Mouse (Mus musculus) intestine, embryonic 14.5 days (tissue): ENCODE measurements around the gene Duoxa1. TPM values are rescaled to one million over a fixed set of nuclear protein-coding genes. Genes with fewer than 3 reads are reported as not detected.
"Not testable (repeated sequence)": the region's sequence is repeated elsewhere in the genome, so short reads cannot be mapped to it uniquely, and the experiment has no call there.

Experiments used
- ATAC-seq: fragments of 200-750 bp; cut with Nextera tagmentation; replicated peaks from 2 replicates; pipeline ENCODE4 v1.8.0; 2017; ENCODE audit warnings: low read depth, moderate number of reproducible peaks, moderate TSS enrichment, moderate library complexity; ENCODE audit not compliant: low FRiP score, low TSS enrichment
- DNase-seq: peaks from one replicate; pipeline ENCODE4 v3.0.0-alpha.2; 2018; ENCODE audit warnings: low spot score
- H3K27ac ChIP-seq: fragments of 300-500 bp; sonication (generic); 2 replicates; pipeline ENCODE4 v1.5.1; 2014; ENCODE audit warnings: low read depth, mild to moderate bottlenecking, control low read depth
- H3K27me3 ChIP-seq: fragments of 300-500 bp; sonication (generic); replicated peaks from 2 replicates; pipeline ENCODE4 v1.6.1; 2014; ENCODE audit warnings: low read length, control low read depth; ENCODE audit not compliant: control insufficient read depth, insufficient read depth
- H3K36me3 ChIP-seq: fragments of 300-500 bp; sonication (generic); 2 replicates; pipeline ENCODE4 v1.6.1; 2014; ENCODE audit warnings: low read length, control low read depth; ENCODE audit not compliant: control insufficient read depth, insufficient read depth
- H3K4me1 ChIP-seq: fragments of 300-500 bp; sonication (generic); replicated peaks from 2 replicates; pipeline ENCODE4 v1.6.1; 2014; ENCODE audit warnings: low read length, control low read depth, mixed read lengths; ENCODE audit not compliant: control insufficient read depth, insufficient read depth
- H3K4me2 ChIP-seq: fragments of 300-500 bp; sonication (generic); 2 replicates; pipeline ENCODE4 v1.6.1; 2014; ENCODE audit warnings: low read length
- H3K4me3 ChIP-seq: fragments of 300-500 bp; sonication (generic); 2 replicates; pipeline ENCODE4 v1.5.1; 2014; ENCODE audit warnings: low read depth, low read length, control low read depth, mixed read lengths
- H3K9ac ChIP-seq: fragments of 300-500 bp; sonication (generic); 2 replicates; pipeline ENCODE4 v1.6.1; 2014; ENCODE audit warnings: mild to moderate bottlenecking, low read length
- H3K9me3 ChIP-seq: fragments of 300-500 bp; sonication (generic); 2 replicates; pipeline ENCODE4 v1.6.1; 2016; ENCODE audit warnings: low read length, control low read depth; ENCODE audit not compliant: control insufficient read depth
- WGBS: fragments of 180-500 bp; shearing (Covaris S2); extraction: QIAGEN DNeasy Blood & Tissue Kit; methylation state at CpG from one replicate; pipeline ENCODE4 v1.1.7; 2014; 5-methylcytosine and 5-hydroxymethylcytosine counted together
- polyA plus RNA-seq: library from polyadenylated mRNA; unstranded; fragments of >200 nt; fragmentation: Nextera tagmentation; extraction: Ambion mirVana; gene quantifications from 2 replicates; pipeline ENCODE4 v1.2.1, GENCODE M21; 2014

Gene Duoxa1
- polyA plus RNA-seq, 1 experiment from 2014 or later, result not detected

DNA sequence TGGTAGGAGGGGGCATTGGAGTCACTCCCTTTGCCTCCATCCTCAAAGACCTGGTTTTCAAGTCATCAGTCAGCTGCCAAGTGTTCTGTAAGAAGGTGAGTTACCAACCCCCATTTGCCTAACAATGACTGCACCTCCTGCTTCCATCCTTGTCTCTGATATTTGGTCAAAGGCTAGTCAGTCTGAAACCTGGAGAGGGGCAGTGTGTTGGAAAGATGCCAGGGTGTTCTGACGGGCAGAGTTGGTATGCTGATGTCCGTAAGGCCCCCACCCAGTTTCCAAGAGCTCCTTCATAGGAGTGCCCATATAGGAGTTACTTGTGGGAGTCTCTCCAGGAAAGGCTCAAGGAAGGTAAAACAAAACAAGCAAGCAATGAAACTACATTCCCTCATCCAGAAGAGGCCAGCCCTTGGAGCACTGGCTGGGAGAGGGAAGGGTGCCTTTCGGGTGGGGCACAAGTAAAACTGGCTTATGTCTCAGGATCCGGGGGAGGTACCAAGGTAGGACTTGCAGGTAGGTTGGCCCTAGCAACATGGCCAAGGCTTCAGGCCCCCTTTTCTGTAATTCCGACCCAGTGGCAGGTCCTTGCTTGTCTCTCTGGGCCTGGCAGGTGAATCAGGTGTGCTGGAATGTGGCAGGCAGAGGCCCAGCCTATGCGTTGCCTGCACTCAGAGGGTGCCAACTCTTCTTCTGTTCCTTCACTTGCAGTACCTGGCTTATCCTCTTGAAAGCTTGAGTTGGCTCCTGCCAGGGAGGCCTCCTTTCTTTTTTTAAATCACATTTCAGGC lies 31.8 kb upstream of the Duoxa1 start:
- Histone ChIP-seq H3K36me3 (no peaks in the 10 kb centered on the region), H3K27ac (no peak overlapping the region), H3K27me3 (no peaks in the 10 kb centered on the region), H3K4me1 (peaks cover 14% of the 10 kb centered on the region), H3K9ac (no peak overlapping the region), H3K4me2 (no peak overlapping the region), H3K9me3 (no peaks in the 10 kb centered on the region), H3K4me3 (no peak overlapping the region)
- WGBS, result 76% methylated on average over 6 of the region's 6 CpGs
- ATAC-seq (no peak), DNase-seq (no peak)

DNA sequence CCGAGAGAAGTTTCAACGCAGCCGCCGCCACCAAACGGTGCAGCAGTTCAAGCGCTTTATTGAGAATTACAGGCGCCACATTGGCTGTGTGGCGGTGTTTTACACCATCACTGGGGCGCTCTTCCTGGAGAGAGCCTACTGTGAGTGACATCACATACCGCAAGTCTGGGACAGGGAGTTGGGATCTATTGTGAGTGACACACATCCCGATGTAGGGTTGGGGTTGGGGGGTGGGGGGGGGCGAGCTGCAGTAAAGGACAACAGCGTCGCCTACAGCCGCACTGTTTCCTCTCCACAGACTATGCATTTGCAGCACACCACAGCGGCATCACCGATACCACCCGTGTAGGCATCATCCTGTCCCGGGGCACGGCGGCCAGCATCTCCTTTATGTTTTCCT lies 23.8 kb upstream of the Duoxa1 start:
- H3K27ac ChIP-seq, result no peak overlapping the region
- H3K27me3 ChIP-seq, result no peaks in the 10 kb centered on the region
- H3K4me2 ChIP-seq, result no peak overlapping the region
- H3K36me3 ChIP-seq, result no peaks in the 10 kb centered on the region
- no peaks in the 10 kb centered on the region for H3K9me3 ChIP-seq
- no peak for ATAC-seq
- H3K9ac ChIP-seq, result no peak overlapping the region
- H3K4me1 ChIP-seq, result no peaks in the 10 kb centered on the region
- no peak overlapping the region for H3K4me3 ChIP-seq
- 66% methylated on average over 21 of the region's 21 CpGs for whole genome bisulfite sequencing
- DNase-seq, result no peak

DNA sequence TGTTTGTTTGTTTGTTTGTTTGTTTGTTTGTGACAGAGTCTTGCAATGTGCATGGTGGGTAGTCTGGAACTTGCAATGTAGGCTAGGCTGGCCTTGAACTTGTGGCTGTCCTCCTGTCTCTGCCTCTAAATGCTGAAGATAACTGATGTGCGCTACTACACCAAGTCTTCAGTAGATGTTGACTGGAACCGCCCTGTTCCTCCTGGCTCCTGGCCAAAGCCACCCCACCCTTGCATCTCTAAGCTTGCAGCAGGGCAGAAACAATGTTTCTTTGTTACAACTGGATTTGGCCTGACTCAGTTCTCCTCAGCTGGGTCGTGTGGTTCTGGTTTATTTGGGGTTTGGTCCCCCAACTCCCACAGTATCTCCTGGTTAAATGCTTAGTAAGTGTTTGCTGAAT lies 20.6 kb upstream of the Duoxa1 start:
- ATAC-seq (no peak), DNase-seq (no peak)
- Histone ChIP-seq H3K9ac (no peak overlapping the region), H3K4me2 (no peak overlapping the region), H3K27ac (no peak overlapping the region), H3K4me1 (no peaks in the 10 kb centered on the region), H3K36me3 (no peaks in the 10 kb centered on the region), H3K27me3 (no peaks in the 10 kb centered on the region), H3K4me3 (no peak overlapping the region), H3K9me3 (no peaks in the 10 kb centered on the region)
- 63% methylated on average over 3 of the region's 3 CpGs for WGBS

DNA sequence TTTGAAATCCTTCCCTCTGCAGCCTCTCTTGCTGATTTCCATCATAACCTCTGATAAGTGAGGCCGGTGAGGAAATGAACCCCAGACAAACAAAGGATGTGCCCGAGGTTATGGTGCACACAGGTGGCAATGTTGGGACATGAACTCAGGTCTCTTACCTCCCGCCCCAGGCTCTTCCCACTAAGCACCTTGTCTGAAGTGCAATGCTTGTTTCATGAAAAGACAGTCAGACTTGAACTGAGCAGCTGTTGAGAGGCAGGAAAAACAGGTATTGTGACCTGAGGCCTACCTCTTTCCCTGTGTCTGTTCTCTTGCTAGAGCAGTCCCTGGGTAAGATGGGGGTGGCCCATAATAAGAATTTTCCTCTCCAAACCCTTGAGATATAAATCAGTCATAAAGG lies 18.7 kb upstream of the Duoxa1 start:
- no peak overlapping the region for H3K27ac ChIP-seq
- H3K36me3 ChIP-seq, result no peaks in the 10 kb centered on the region
- ATAC-seq (no peak), DNase-seq (no peak)
- H3K27me3 ChIP-seq, result no peaks in the 10 kb centered on the region
- H3K4me1 ChIP-seq, result no peaks in the 10 kb centered on the region
- H3K9me3 ChIP-seq, result no peaks in the 10 kb centered on the region
- no peak overlapping the region for H3K4me2 ChIP-seq
- WGBS, result 79% methylated on average over 3 of the region's 3 CpGs
- no peak overlapping the region for H3K4me3 ChIP-seq
- H3K9ac ChIP-seq, result no peak overlapping the region

DNA sequence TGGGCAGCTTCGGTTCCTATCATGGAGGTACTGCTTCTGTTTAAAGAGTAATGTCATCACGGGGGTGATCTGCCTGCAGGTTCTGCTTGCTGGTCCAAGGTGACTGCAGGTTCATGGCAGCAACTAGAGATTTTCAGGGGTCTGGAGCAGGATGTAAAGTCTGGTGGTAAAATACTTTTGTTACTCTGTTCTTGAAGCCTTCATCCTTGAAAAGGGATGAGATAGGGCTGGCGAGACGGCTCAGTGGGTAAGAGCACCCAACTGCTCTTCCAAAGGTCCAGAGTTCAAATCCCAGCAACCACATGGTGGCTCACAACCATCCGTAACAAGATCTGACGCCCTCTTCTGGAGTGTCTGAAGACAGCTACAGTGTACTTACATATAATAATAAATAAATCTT lies 16.8 kb upstream of the Duoxa1 start:
- not testable (repeated sequence) for H3K27me3 ChIP-seq, H3K9ac ChIP-seq, DNase-seq, H3K27ac ChIP-seq, H3K4me2 ChIP-seq, H3K4me3 ChIP-seq, H3K9me3 ChIP-seq, H3K4me1 ChIP-seq, ATAC-seq, H3K36me3 ChIP-seq
- WGBS, result 88% methylated on average over 4 of the region's 6 CpGs

DNA sequence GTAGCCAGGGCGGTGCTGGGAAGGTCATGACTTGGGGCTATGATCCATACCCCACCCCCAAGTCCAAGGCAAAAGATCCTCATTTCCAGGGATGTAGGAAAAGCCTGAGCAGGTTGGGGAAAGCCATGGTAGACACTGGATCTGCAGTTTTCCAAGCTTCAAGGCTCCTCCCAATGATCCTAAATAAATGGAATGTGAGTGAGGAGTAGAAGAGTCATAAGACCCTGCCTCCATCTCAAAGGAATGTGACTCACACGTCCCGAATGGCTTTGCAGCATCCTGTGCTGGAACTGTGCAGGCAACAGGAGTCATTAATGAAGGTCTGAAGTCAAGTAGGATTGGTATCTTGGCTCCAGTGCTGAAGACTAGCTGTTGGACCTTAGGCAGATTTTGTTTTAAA lies 14.5 kb upstream of the Duoxa1 start:
- Histone ChIP-seq H3K36me3 (no peaks in the 10 kb centered on the region), H3K4me1 (no peaks in the 10 kb centered on the region), H3K9me3 (no peaks in the 10 kb centered on the region), H3K4me3 (no peak overlapping the region), H3K9ac (no peak overlapping the region), H3K27ac (no peak overlapping the region), H3K4me2 (no peak overlapping the region), H3K27me3 (no peaks in the 10 kb centered on the region)
- 46% methylated on average over 3 of the region's 3 CpGs for WGBS
- ATAC-seq (no peak), DNase-seq (no peak)

DNA sequence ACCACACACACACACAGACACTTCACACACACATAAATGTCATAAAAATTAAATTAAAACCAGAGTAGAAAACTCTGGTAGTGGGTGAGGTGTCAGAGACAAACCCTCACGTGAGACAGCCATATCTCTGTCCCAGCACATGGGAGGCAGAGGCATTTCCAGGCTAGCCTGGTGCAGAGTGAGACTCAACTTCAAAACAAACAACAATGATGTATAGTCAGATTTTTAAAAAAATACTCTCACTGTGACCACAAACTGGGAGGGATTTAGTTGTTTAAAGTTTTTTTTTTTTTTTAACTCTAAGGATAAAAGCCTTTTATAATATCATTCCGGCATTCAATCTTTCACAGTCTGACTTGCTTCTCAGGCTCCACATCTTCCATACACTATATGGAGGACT lies 11.8 kb upstream of the Duoxa1 start:
- Histone ChIP-seq H3K27ac (no peak overlapping the region), H3K4me2 (no peak overlapping the region), H3K4me1 (no peaks in the 10 kb centered on the region), H3K9me3 (no peaks in the 10 kb centered on the region), H3K36me3 (no peaks in the 10 kb centered on the region), H3K4me3 (no peak overlapping the region), H3K9ac (no peak overlapping the region), H3K27me3 (no peaks in the 10 kb centered on the region)
- ATAC-seq, result no peak
- DNase-seq, result no peak
- WGBS, result 75% methylated on average over 2 of the region's 2 CpGs

DNA sequence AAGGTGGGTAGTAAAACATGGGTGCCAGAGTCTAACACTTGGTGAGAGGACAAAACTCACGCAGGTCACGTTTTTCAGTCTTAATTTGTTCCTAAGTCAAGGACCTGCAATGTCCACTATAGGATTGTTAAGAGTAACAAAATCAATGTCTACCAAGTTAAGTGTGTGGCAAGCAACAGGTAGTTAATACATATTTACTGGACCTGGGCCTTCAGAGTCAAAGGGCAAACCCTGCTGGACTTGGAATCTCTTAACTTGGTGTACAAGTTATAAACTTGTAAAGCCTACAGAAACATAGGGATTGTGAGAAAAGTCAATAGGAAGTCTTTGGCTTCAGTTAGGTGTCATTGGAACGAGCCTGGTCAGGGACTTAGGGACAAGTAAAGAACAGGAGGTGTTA lies 11.1 kb upstream of the Duoxa1 start:
- Histone ChIP-seq H3K36me3 (no peaks in the 10 kb centered on the region), H3K9ac (no peak overlapping the region), H3K9me3 (no peaks in the 10 kb centered on the region), H3K4me1 (no peaks in the 10 kb centered on the region), H3K4me2 (no peak overlapping the region), H3K27me3 (no peaks in the 10 kb centered on the region), H3K4me3 (no peak overlapping the region), H3K27ac (no peak overlapping the region)
- ATAC-seq, result no peak
- WGBS, result 81% methylated on average over 3 of the region's 3 CpGs
- no peak for DNase-seq

DNA sequence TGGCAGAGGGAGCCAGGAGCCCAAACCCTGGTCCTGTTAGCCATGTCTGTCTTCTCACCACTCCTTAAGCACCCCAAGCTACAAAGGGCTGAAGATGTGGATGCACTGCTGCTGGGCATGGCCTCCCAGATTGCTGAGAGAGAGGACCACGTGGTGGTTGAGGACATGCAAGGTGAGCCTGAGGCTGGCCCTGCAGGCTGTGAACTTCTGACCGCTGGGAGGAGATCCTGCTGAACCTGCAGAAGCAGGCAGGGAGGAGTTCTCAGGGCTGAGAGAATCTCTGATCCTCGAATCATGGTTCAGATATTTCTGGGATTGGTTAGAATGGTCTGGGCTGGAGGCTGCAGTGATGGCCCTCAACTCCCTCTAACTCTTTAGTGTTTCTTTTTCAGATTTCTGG lies 10.4 kb upstream of the Duoxa1 start:
- no peaks in the 10 kb centered on the region for H3K36me3 ChIP-seq
- H3K27me3 ChIP-seq, result no peaks in the 10 kb centered on the region
- no peak for DNase-seq
- no peaks in the 10 kb centered on the region for H3K9me3 ChIP-seq
- ATAC-seq, result no peak
- no peak overlapping the region for H3K4me2 ChIP-seq
- no peaks in the 10 kb centered on the region for H3K4me1 ChIP-seq
- 56% methylated on average over 3 of the region's 3 CpGs for WGBS
- no peak overlapping the region for H3K4me3 ChIP-seq
- no peak overlapping the region for H3K9ac ChIP-seq
- no peak overlapping the region for H3K27ac ChIP-seq
